Mouse (Mus musculus): ENCODE results near the gene Dok3. TPM values are rescaled to one million over a fixed set of nuclear protein-coding genes. Genes with fewer than 3 reads are reported as not detected.

The Dok3 gene
- total RNA-seq, 2 experiments from 2014 or later = 6.4 to 7.2 TPM

DNA sequence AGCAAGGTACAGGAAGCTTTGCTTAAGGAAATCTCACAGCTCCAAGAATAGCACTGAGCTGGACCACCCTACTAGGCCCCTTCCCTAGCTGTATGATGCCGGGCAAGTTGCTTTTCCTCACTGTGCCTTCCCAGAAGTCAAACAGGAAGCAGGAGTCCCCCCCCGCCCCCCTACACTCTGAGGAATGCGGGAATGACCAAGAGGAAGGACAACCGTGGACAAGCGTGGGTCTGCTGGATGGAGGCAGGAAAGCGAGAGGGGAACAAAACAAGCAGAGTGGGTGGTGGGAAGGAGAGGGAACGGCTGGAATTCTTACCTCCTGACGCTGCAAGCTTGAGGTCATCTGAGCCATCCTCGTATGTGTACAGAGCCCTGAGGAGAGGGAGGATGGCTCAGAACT lies 46.0 kb downstream of the Dok3 start:
- DNase-seq = no peak
- intact Hi-C loops (cut with DNase I) = no loop called here

DNA sequence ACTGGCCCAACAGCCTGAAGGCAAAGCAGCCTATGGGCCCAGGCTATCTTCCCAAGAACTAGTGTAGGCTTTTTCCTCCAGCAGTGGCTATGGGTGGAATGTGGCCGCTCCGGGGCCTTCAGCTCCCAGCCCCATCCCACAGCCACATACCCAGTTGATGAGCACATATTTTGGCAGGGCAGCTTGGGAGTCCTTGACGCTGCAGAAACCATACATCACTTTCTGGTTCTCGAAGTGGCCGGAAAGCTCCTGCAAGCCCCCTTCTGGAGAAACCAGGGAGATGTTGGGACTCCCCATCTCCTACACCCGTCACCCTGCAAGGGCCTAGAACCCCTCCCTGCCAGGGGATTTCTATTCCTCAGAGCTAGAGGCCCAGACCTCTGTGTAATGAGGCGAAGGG lies 46.6 kb downstream of the Dok3 start:
- no peak for DNase-seq
- intact Hi-C loops (cut with DNase I) = no loop called here

DNA sequence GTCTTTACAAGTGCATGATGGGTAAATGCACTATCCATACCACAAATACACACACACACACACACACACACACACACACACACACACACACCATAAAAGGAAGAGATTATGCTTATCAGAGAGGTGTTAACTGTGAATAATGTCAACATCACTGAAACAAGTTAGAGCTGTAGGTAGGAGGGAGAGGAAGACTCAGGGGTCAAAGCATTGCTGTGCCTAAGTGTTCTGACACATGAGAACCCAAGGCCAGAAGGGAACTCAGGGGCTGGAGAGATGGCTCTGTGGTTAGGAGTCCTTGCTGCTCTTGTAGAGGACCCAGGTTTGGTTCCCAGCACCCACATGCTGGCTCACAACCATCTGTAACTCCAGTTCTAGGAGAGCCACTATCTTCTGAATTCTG lies 49.2 kb downstream of the Dok3 start:
- no peak for DNase-seq
- intact Hi-C loops (cut with DNase I) = loop anchor here (5.0 kb wide), 1 partner anchor 37 kb away; no protein-coding TSS in a partner anchor

DNA sequence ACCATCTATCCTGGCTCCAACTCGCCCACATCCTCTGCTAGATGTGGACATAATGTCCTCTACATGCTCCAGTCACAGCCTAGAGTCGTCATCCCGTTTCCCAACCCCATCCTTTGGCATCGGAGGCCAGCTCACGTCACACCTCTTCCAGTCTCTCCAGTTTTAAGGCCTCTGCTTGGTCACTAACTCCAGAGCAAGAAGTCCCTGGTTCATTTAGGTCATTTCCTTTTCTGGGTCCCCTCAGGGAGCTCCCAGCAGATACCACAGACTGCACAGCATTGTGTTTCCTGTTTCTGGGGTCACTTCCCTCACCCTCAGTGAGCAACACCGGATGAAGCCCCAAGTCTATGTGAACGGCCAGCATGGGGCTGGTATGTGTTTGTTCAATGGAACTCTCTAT lies 50.1 kb downstream of the Dok3 start:
- DNase-seq = no peak
- intact Hi-C loops (cut with DNase I) = loop anchor here (5.0 kb wide), 1 partner anchor 38 kb away; no protein-coding TSS in a partner anchor

DNA sequence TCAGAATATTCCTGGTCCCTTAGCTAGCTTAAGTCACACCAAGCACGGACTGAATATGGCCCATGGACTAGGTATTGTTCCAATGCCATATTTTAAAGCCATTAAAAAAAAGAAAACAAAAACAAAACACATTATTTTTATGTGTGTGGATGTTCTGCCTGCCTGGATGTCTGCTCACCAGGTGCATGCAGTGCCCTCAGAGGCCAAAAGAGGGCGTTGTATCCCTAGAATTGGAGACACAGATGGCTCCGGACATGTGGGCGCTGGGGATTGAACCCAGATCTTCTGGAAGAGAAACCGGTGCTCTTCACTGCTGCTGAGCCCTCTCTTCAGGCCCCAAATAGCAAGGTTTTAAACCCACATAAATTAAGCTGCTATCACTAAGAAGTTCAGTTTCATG lies 51.1 kb downstream of the Dok3 start:
- DNase-seq = peak; percentile 56
- intact Hi-C loops (cut with DNase I) = loop anchor here (5.0 kb wide), 1 partner anchor 39 kb away; no protein-coding TSS in a partner anchor

DNA sequence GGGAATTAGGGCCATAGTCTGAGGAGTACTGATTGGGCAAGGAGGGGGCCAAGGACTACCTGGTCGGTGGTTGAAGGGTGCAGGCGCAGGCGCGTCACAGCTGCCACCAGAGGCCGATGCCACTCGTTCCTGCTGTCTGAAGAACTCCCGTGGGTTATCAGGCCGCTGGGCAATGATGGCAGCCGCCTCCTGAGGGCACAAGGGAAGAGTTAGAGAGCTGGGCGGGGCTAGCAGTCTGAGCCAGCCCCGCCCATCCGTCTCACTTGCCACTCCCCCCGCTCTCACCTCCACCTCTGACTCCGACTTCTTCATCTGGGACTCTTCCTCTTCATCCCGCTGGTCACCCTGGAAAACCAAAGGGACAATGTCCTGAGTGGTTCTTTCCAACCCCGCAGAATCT lies 51.6 kb downstream of the Dok3 start:
- no peak for DNase-seq
- intact Hi-C loops (cut with DNase I) = loop anchor here (5.0 kb wide), 1 partner anchor 40 kb away; no protein-coding TSS in a partner anchor

DNA sequence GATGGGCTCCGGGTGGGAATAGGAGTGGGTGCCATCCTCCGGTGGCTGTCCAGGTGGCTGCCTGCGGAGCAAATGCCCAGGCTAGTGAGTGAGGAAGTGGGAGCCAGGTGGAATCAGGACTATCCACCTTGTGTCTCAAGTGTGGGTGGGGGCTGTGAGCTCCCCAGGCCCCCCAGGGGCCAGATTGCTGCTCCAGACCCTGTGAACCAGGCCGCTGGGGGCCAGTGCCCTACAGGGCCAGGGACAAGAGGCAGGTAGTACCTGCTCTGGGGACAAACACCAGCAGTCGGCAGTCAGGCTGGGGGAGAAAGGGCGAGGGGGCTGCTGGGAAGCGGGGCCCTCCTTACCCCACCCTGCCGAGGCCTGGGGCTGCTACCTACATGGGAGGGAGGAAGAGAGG lies 52.8 kb downstream of the Dok3 start:
- intact Hi-C loops (cut with DNase I) = loop anchor here (5.0 kb wide), 1 partner anchor 41 kb away; no protein-coding TSS in a partner anchor
- no peak for DNase-seq

DNA sequence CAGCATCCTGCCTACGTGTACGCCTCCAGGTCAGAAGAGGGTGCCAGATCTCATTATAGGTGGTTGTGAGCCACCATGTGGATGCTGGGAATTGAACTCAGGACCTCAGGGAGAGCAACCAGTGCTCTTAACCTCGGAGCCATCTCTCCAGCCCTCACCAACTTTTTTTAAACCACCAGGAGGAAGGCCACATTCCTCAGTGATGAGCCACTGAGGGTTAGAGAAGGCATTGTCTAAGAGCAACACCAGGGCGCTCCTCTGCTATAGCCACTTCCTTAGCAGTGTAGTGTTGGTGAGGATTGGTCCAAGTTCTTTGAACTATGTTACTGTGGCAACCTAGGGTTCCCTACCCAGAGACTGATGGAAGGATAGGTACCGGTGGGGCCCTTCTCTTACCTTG lies 53.3 kb downstream of the Dok3 start:
- intact Hi-C loops (cut with DNase I) = loop anchor here (5.0 kb wide), 1 partner anchor 42 kb away; no protein-coding TSS in a partner anchor
- DNase-seq = no peak

DNA sequence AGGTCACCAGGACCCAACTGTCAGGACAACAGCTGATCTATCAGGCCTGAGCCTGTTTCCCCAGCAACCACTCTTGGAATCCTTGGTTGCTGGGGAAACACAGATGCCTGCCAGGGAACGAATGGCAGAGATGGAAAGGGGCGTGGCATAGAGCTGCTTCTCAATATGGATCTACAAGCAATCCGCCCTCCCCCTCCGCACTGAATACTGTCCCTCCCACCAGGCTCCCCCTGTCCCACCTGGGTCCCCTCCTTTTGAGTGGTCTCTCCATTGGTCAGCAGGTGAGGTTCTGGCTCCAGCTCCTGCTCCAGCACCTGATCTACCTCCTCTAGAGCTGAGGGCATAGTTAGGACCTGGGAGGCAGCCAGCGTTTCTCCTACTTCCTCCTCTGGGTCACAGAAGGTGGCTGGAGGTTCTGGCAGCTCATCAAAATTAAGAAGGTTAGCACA lies 54.5 kb downstream of the Dok3 start:
- intact Hi-C loops (cut with DNase I) = loop anchor here (5.0 kb wide), 1 partner anchor 43 kb away; no protein-coding TSS in a partner anchor
- peak; percentile 76 for DNase-seq

DNA sequence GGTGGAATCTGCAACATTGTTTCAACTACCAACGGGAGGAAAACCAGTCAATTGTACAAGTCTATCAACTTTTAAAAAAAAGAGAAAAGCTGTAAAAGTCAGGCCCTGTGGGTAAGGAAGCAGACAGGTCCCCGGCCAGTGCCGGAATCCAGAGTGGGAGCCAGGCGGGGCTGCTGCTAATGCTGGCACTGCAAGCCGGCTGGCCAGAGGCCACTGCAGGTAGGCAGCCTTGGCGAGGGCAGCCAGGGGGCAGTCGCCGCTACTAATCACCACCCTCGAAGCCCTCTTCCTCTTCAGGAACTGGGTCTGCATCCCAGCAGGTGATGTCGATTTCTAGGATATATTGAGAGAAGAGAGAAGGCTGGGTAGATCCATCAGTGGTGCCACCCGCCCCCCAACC lies 55.1 kb downstream of the Dok3 start:
- intact Hi-C loops (cut with DNase I) = no loop called here
- no peak for DNase-seq

Small RNA genes within 50 kb of the gene (microRNA-seq; reads per million reads assigned to microRNA genes)
- gene Mir6944 = 80.7 reads per million, percentile 48 among the genes with 10 or more reads in this experiment
- gene Mir6945 = 3.3 reads per million, percentile 4 among the genes with 10 or more reads in this experiment

Other genes with a start within 250 kb of the Dok3 start
- gene Prelid1, start 208.8 kb downstream of the Dok3 start, total RNA-seq (2021) = 100 to 1,000 TPM; 182 to 192 TPM
- 10 to 100 TPM; 54.8 to 58.5 TPM for gene Rab24, start 207.3 kb downstream of the Dok3 start, total RNA-seq (2021)
- gene Mxd3, start 199.5 kb downstream of the Dok3 start, total RNA-seq (2021) = 1 to 10 TPM; 3.6 to 5.6 TPM
- gene Lman2, start 166.5 kb downstream of the Dok3 start, total RNA-seq (2021) = 10 to 100 TPM; 43.1 to 46.8 TPM
- gene Rgs14, start 159.6 kb downstream of the Dok3 start, total RNA-seq (2021) = 1 to 10 TPM; 4.3 to 6.3 TPM
- gene Slc34a1, start 131.1 kb downstream of the Dok3 start, total RNA-seq (2021) = under 1 TPM in 1 of 2 experiments, not detected in 1; 0.36 TPM
- 1 to 10 TPM in 1 of 2 experiments, under 1 TPM in 1; 0.97 to 1.1 TPM for gene Pfn3, start 114.1 kb downstream of the Dok3 start, total RNA-seq (2021)
- gene F12, start 102.5 kb downstream of the Dok3 start, total RNA-seq (2021) = under 1 TPM; 0.30 to 0.38 TPM
- 10 to 100 TPM; 73.8 to 78.8 TPM for gene Grk6, start 84.2 kb downstream of the Dok3 start, total RNA-seq (2021)
- gene Prr7, start 65.0 kb downstream of the Dok3 start, total RNA-seq (2021) = 10 to 100 TPM; 86.0 to 87.5 TPM
- 100 to 1,000 TPM; 623 to 643 TPM for gene Dbn1, start 41.2 kb downstream of the Dok3 start, total RNA-seq (2021)
- gene Pdlim7, start 15.6 kb downstream of the Dok3 start, total RNA-seq (2021) = 10 to 100 TPM; 62.5 to 66.8 TPM
- gene Ddx41, start 7.4 kb upstream of the Dok3 start, total RNA-seq (2021) = 10 to 100 TPM; 51.6 to 56.5 TPM
- 10 to 100 TPM; 91.4 to 92.9 TPM for gene Fam193b, start 41.8 kb upstream of the Dok3 start, total RNA-seq (2021)
- gene Tmed9, start 44.4 kb upstream of the Dok3 start, total RNA-seq (2021) = 100 to 1,000 TPM; 109 to 111 TPM
- gene B4galt7, start 70.6 kb upstream of the Dok3 start, total RNA-seq (2021) = 10 to 100 TPM; 32.3 to 32.4 TPM
- 10 to 100 TPM; 60.3 to 62.0 TPM for gene Caml, start 93.7 kb upstream of the Dok3 start, total RNA-seq (2021)
- 10 to 100 TPM; 49.7 to 50.2 TPM for gene Ddx46, start 105.7 kb upstream of the Dok3 start, total RNA-seq (2021)
- gene B230219D22Rik, start 163.8 kb upstream of the Dok3 start, total RNA-seq (2021) = 100 to 1,000 TPM; 101 TPM
- 10 to 100 TPM; 58.7 to 59.5 TPM for gene Txndc15, start 185.4 kb upstream of the Dok3 start, total RNA-seq (2021)
- gene Pcbd2, start 198.1 kb upstream of the Dok3 start, total RNA-seq (2021) = 10 to 100 TPM; 20.6 to 25.4 TPM

Measured in left cerebral cortex, postnatal 4 days (tissue).